Mouse (Mus musculus): ENCODE results near the gene Mia2.

GRCm38 (mm10) chr12:59218640-59219321 is 123.2 kb downstream of the Mia2 start:
- TF ChIP-seq CHD2 (IDR thresholded peaks at IDR 0.05; ENCODE audit: low read length) (no peak), MYC (IDR thresholded peaks at IDR 0.05; ENCODE audit: low read depth, low read length) (0 out of 2 replicates have a peak, but pooled peaks have one; percentile 28), TAL1 (IDR thresholded peaks at IDR 0.05; ENCODE audit: low read length) (no peak), HCFC1 (IDR thresholded peaks at IDR 0.05; ENCODE audit: low read depth, low read length) (no peak), TCF12 (IDR thresholded peaks at IDR 0.05; ENCODE audit: low read depth, low read length) (no peak), CTCF (IDR thresholded peaks at IDR 0.05 in 2 of 3, conservative IDR thresholded peaks at IDR 0.05 in 1 of 3; ENCODE audit: control insufficient read depth in 1 of 3, insufficient read depth in 1 of 3, low read depth in 2 of 3, low read length in 3 of 3, poor library complexity in 1 of 3, severe bottlenecking in 1 of 3) (no peak), GATA1 (IDR thresholded peaks at IDR 0.05; ENCODE audit: low read depth, low read length) (no peak), GABPA (IDR thresholded peaks at IDR 0.05; ENCODE audit: low read depth, low read length) (no peak), UBTF (IDR thresholded peaks at IDR 0.05; ENCODE audit: borderline replicate concordance, insufficient read depth, low read depth, low read length) (0 out of 2 replicates have a peak, but pooled peaks have one; percentile 68), MAZ (IDR thresholded peaks at IDR 0.05; ENCODE audit: low read depth, low read length) (no peak), JUND (IDR thresholded peaks at IDR 0.05; ENCODE audit: low read depth, low read length) (no peak), EP300 (IDR thresholded peaks at IDR 0.05; ENCODE audit: low read depth in 1 of 2, low read length in 2 of 2) (no peak), POLR2AphosphoS2 (IDR thresholded peaks at IDR 0.05; ENCODE audit: low read length) (no peak), MXI1 (IDR thresholded peaks at IDR 0.05; ENCODE audit: low read depth, low read length) (0 out of 2 replicates have a peak, but pooled peaks have one; percentile 63)
